Mouse (Mus musculus) midbrain, postnatal 0 days (tissue): ENCODE data around the gene Man1a. TPM values are rescaled to one million over a fixed set of nuclear protein-coding genes. Genes with fewer than 3 reads are reported as not detected.

Source experiments
- ATAC-seq: fragments of 200-750 bp; cut with Nextera tagmentation; 2 replicates; pipeline ENCODE4 v1.8.0; 2017; ENCODE audit warnings: moderate number of reproducible peaks, mild to moderate bottlenecking, moderate TSS enrichment, moderate library complexity; ENCODE audit not compliant: low FRiP score
- DNase-seq: peaks from one replicate; pipeline ENCODE4 v3.0.0-alpha.2; 2015; ENCODE audit warnings: low spot score
- H3K27ac ChIP-seq: fragments of 300-500 bp; sonication (generic); 2 replicates; pipeline ENCODE4 v1.5.1; 2014; ENCODE audit warnings: low read depth, mild to moderate bottlenecking, low read length, mixed read lengths
- H3K27me3 ChIP-seq: fragments of 300-500 bp; sonication (generic); 2 replicates; pipeline ENCODE4 v1.6.1; 2014; ENCODE audit warnings: low read length, control low read depth, mixed read lengths; ENCODE audit not compliant: insufficient read depth
- H3K36me3 ChIP-seq: fragments of 300-500 bp; sonication (generic); 2 replicates; pipeline ENCODE4 v1.6.1; 2014; ENCODE audit warnings: low read length, control low read depth, mixed read lengths; ENCODE audit not compliant: insufficient read depth
- H3K4me1 ChIP-seq: fragments of 300-500 bp; sonication (generic); 2 replicates; pipeline ENCODE4 v1.6.1; 2014; ENCODE audit warnings: mild to moderate bottlenecking, control low read depth, antibody characterized with exemption, low read length, mixed read lengths; ENCODE audit not compliant: insufficient read depth
- H3K4me2 ChIP-seq: fragments of 300-500 bp; sonication (generic); 2 replicates; pipeline ENCODE4 v1.6.1; 2014; ENCODE audit warnings: low read depth, mild to moderate bottlenecking, low read length, mixed read lengths; ENCODE audit not compliant: poor library complexity, severe bottlenecking
- H3K4me3 ChIP-seq: fragments of 300-500 bp; sonication (generic); 2 replicates; pipeline ENCODE4 v1.5.1; 2014; ENCODE audit warnings: low read depth, mild to moderate bottlenecking, low read length, moderate library complexity
- H3K9ac ChIP-seq: fragments of 300-500 bp; sonication (generic); replicated peaks from 2 replicates; pipeline ENCODE4 v1.6.1; 2014; ENCODE audit warnings: mild to moderate bottlenecking, low read length, moderate library complexity, mixed read lengths; ENCODE audit not compliant: poor library complexity, severe bottlenecking
- H3K9me3 ChIP-seq: fragments of 300-500 bp; sonication (generic); 2 replicates; pipeline ENCODE4 v1.6.1; 2016; ENCODE audit warnings: low read length, control low read depth
- CTCF ChIP-seq: IDR thresholded peaks from 2 replicates; pipeline ENCODE4 v1.5.1; 2016; ENCODE audit warnings: antibody characterized with exemption, mild to moderate bottlenecking
- WGBS: fragments of 180-500 bp; shearing (Covaris S2); extraction: QIAGEN DNeasy Blood & Tissue Kit; methylation state at CpG from one replicate; pipeline ENCODE4 v1.1.7; 2014; 5-methylcytosine and 5-hydroxymethylcytosine counted together
- polyA plus RNA-seq: library from polyadenylated mRNA; unstranded; fragments of >200 nt; fragmentation: Nextera tagmentation; extraction: Ambion mirVana; gene quantifications from 2 replicates; pipeline ENCODE4 v1.2.1, GENCODE M21; 2015
- total RNA-seq: library from RNA; depleted of rRNA; stranded (reverse); fragments of >200 nt; gene quantifications from 2 replicates; pipeline ENCODE4 v1.2.3, GENCODE M21; 2014

Man1a gene
- total and polyA plus RNA-seq, 2 experiments from 2014 or later, result 4.2 to 19.3 TPM

DNA sequence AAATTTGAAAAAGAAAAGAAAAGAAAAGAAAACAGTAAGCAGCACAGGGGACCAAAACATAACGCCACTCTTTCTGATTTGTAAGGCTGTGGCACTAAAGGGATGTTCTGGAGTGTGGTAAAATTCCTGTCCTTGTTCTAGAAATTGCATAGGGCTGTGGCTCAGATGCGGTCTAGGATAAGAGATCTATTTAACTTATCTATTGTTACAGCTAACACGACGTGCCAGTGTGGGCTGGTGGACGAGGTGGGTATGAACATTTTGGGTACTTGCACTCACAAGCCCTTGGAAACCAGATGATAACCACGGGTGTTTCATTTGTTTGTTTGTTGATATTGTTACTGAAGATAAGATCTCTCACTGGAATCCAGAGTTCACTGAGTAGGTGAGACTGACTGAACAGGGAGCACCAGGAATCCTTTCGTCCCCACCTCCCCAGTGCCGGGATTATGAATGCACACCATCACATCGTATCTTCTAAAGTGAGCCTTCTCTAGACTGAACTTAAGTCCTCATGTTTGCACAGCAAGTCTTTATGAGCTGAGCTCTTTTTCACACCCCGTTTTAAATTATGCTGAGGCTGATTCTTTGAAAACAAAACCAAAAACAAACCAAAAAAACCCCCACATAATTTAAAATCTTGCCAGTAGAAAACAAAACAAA is 38.9 kb downstream of the Man1a start:
- TF ChIP-seq CTCF, result no peak
- no peak overlapping the region for H3K27ac ChIP-seq
- H3K4me3 ChIP-seq, result no peak overlapping the region
- H3K9ac ChIP-seq, result no peak overlapping the region
- DNase-seq (no peak), ATAC-seq (no peak)
- no peaks in the 10 kb centered on the region for H3K9me3 ChIP-seq
- WGBS, result 88% methylated on average over 10 of the region's 10 CpGs
- H3K27me3 ChIP-seq, result no peaks in the 10 kb centered on the region
- no peaks in the 10 kb centered on the region for H3K36me3 ChIP-seq
- no peak overlapping the region for H3K4me2 ChIP-seq
- H3K4me1 ChIP-seq, result no peaks in the 10 kb centered on the region

DNA sequence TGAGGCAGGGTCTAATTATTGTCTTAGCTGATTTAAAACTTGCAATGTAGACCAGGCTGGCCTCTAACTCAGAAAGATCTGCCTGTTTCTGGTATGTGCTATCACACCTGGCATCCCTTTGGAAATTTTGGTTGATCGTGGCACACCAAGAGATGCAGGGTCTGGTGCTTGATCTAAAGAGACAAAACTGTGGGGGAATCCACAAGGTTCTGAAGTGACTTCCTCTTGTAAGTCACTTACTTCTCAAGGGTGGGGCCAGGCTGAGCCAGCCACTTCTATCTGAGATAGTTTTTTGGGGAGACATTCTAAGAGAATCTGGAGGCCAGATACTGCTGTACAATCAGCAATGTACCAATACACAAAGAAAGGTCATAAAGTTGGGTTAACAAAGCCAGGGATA is 40.8 kb downstream of the Man1a start:
- Histone ChIP-seq H3K9me3 (no peaks in the 10 kb centered on the region), H3K4me3 (no peak overlapping the region), H3K27ac (no peak overlapping the region), H3K4me2 (no peak overlapping the region), H3K36me3 (no peaks in the 10 kb centered on the region), H3K27me3 (no peaks in the 10 kb centered on the region), H3K4me1 (no peaks in the 10 kb centered on the region), H3K9ac (no peak overlapping the region)
- no peak for DNase-seq
- ATAC-seq, result no peak
- TF ChIP-seq CTCF, result no peak
- 94% methylated on average over 1 of the region's 1 CpGs for WGBS

DNA sequence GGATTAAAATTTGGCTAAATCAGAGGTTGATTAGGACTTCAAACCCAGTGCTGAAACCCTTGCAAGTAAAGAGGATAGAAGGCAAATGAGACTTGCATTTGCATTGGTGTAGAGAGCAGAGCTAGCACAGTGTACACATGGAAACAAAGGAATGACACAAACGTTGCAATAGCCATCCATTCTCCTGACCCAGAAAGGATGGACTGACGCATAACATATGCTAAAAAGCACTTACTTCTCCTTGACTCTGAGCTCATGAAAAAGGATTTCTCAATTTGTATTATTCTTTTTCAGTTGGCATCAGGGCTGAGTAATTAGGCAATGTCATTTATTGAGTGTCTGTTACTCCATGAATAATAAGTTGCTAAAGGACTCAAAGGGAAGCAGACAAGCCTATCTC is 41.6 kb downstream of the Man1a start:
- H3K9me3 ChIP-seq, result no peaks in the 10 kb centered on the region
- H3K4me1 ChIP-seq, result no peaks in the 10 kb centered on the region
- no peak overlapping the region for H3K4me3 ChIP-seq
- ATAC-seq (no peak), DNase-seq (no peak)
- no peak overlapping the region for H3K9ac ChIP-seq
- no peak overlapping the region for H3K4me2 ChIP-seq
- H3K27me3 ChIP-seq, result no peaks in the 10 kb centered on the region
- H3K36me3 ChIP-seq, result no peaks in the 10 kb centered on the region
- WGBS, result 73% methylated on average over 2 of the region's 2 CpGs
- no peak overlapping the region for H3K27ac ChIP-seq
- no peak for TF ChIP-seq CTCF

DNA sequence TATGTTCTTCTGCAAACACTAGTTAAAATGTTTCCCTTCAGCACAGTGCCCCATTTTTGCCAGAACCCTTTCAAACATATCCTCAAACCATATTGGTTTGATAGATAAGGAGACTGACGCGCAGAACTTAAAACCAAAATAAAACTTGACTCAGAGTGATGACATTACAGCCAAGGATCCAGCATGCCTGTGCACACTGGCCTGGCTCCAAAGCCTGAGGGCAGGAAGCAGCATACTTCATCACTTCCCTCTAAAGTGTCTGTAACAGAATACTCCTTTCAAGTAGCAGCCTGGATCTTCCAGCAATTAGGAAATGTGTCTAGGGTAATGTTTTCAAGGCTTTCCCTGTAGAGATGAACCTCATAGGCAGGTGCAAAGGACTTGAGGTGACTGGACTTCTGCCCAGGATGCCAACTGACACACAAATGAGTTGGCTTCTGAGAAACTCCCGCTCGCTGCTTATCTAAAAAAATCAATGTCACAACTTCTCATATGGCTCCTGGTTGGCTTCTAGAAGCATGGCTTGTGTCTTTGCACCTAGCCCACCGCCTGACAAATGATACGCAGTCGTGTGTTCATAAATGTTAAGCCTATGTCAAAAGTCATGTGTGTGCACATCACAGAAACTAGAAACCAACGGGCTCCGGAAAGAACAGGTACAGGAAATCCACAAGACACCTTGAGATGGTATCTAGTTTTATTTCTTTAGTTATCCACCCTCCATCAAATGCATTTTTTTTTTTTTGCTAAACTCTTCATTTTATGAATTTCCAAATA is 43.9 kb downstream of the Man1a start:
- Histone ChIP-seq H3K4me2 (no peak overlapping the region), H3K27ac (no peak overlapping the region), H3K4me3 (no peak overlapping the region), H3K27me3 (no peaks in the 10 kb centered on the region), H3K4me1 (no peaks in the 10 kb centered on the region), H3K9me3 (no peaks in the 10 kb centered on the region), H3K36me3 (no peaks in the 10 kb centered on the region), H3K9ac (no peak overlapping the region)
- ATAC-seq, result no peak
- 95% methylated on average over 9 of the region's 9 CpGs for WGBS
- DNase-seq, result no peak
- no peak for TF ChIP-seq CTCF

DNA sequence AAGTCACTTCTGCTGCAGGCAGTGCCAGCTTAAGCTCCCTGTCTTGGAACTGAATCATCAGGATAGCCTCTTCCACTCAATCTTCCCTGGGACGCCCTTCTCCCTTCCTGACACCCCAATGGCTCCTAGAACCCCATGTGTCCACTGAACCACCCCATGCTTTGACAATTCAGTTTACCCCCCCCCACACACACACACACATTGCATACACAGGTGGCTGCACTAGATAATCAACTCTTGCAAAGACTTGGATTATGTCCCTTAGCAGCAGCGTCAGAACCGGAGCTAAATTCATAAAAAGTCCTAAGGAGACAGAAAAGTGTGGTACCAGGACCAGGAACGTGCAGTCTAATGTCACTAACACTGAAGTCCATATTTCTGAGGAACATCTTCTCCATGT is 47.5 kb downstream of the Man1a start:
- Histone ChIP-seq H3K36me3 (no peaks in the 10 kb centered on the region), H3K4me1 (no peaks in the 10 kb centered on the region), H3K9ac (no peak overlapping the region), H3K9me3 (no peaks in the 10 kb centered on the region), H3K27ac (no peak overlapping the region), H3K4me2 (no peak overlapping the region), H3K27me3 (no peaks in the 10 kb centered on the region), H3K4me3 (no peak overlapping the region)
- WGBS, result 96% methylated on average over 4 of the region's 4 CpGs
- ATAC-seq, result no peak
- TF ChIP-seq CTCF, result no peak
- no peak for DNase-seq

DNA sequence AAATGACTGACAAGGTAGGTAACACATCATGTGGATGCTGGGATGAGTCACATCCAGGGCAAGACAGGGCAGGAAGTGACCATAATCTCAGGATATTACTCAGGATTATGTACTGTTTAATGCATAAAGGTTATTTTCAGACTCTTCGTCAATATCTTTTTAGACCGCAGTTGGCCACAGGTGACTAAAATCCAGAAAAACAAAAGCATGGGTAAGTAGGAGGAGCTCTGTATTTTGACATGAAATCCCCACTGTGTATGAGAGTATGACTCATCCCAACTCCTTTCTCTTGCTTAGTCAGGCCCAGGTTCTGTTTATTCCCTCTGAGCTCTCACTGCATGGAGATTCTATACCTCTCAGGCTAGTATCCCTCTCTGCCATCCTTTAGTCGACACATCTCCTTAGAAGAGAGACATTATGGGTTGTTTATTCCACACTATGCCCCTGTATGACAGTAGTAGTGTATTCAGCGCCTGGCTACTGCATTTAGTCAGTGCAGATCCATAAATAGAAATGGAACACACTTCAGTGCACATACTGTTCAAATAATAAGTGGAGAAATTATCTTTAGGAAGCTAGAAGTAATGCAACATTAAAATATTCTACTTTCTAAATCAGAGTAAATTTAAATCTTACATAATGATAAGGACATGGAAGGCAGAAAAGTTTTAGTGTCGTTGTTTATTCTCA is 49.5 kb downstream of the Man1a start:
- DNase-seq, result no peak
- Histone ChIP-seq H3K9me3 (no peaks in the 10 kb centered on the region), H3K27me3 (no peaks in the 10 kb centered on the region), H3K36me3 (no peaks in the 10 kb centered on the region), H3K9ac (no peak overlapping the region), H3K4me2 (no peak overlapping the region), H3K27ac (no peak overlapping the region), H3K4me1 (no peaks in the 10 kb centered on the region), H3K4me3 (no peak overlapping the region)
- TF ChIP-seq CTCF, result no peak
- ATAC-seq, result no peak
- 84% methylated on average over 5 of the region's 5 CpGs for WGBS
